Mouse (Mus musculus): ENCODE data around the gene Ptpn23. TPM values are rescaled to one million over a fixed set of nuclear protein-coding genes. Genes with fewer than 3 reads are reported as not detected.

The Ptpn23 gene
- polyA plus RNA-seq (2015; fragmentation: Nextera tagmentation; extraction: Ambion mirVana): 15.8 and 20.7 TPM in 2 replicates

DNA sequence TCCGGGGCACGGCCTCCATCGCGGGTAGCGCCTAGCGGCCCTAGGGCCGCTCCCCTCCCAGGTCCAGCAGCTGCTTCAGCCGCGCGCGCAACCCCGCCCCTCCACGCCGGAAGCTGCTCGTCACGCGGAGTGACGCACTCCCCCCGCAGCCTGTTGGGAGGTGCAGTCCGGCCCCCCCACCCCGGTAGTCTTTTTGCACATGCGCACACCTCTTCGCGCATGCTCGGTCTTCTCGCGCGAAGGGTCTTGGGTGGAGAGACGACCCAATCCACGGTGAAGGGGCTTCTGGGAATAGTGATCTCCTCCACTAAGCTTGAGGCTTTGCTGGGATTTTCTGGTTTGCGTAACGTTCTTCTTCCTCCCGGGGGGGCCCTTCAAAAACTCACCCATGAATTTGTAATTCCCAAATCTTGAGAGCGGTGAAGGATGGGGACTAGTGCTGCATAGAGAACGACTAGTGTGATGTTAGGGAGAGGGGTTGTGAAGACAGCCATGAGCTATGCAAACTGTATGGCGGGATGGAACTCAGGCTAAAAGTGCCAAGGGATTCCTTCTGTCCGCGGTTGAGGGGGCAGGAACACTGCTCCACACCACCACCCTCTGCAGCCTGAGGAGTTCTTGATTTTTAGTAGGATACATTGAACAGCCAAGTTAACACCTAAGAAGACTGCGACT lies at the start of gene Ptpn23:
Gene Ptpn23 (minus strand): TSS at position 115 of the 675 bp plus-strand sequence.
- WGBS: under 1% methylated on average over 39 of the region's 39 CpGs
- Histone ChIP-seq H3K4me2 (replicated peaks; ENCODE audit: low read depth, low read length) (peak within 1 kb of the TSS; percentile 79), H3K36me3 (ENCODE audit: insufficient read depth, low read length) (peaks cover 6% of the 10 kb centered on the region; the same call in 1 of the 2 replicates)

GRCm38 (mm10) chr9:110452523-110452922 lies 44.5 kb upstream of the Ptpn23 start:
- H3K27me3 ChIP-seq (ENCODE audit: insufficient read depth, low read length): no peaks in the 10 kb centered on the region
- no peaks in the 10 kb centered on the region for H3K9me3 ChIP-seq (ENCODE audit: low read length)
- no peak overlapping the region for H3K4me3 ChIP-seq (ENCODE audit: low read length)
- no peak overlapping the region for H3K27ac ChIP-seq (ENCODE audit: low read length)
- WGBS: 74% methylated on average over 3 of the region's 3 CpGs
- no peaks in the 10 kb centered on the region for H3K4me1 ChIP-seq (ENCODE audit: insufficient read depth, low read length)
- no peak overlapping the region for H3K9ac ChIP-seq (replicated peaks; ENCODE audit: low read length)
- no peak overlapping the region for H3K4me2 ChIP-seq (replicated peaks; ENCODE audit: low read depth, low read length)
- no peaks in the 10 kb centered on the region for H3K36me3 ChIP-seq (ENCODE audit: insufficient read depth, low read length)
- ATAC-seq (ENCODE audit: low FRiP score, low TSS enrichment): no peak

More for the DNA sequence above, at the start of gene Ptpn23:
- Histone ChIP-seq H3K27ac (ENCODE audit: low read length) (peak within 1 kb of the TSS; percentile 74), H3K27me3 (ENCODE audit: insufficient read depth, low read length) (no peaks in the 10 kb centered on the region), H3K4me3 (ENCODE audit: low read length) (peak within 1 kb of the TSS; percentile 68), H3K9me3 (ENCODE audit: low read length) (no peaks in the 10 kb centered on the region), H3K9ac (replicated peaks; ENCODE audit: low read length) (peak within 1 kb of the TSS; percentile 82), H3K4me1 (ENCODE audit: insufficient read depth, low read length) (peaks cover 16% of the 10 kb centered on the region; the same call in 1 of the 2 replicates)
- ATAC-seq (ENCODE audit: low FRiP score, low TSS enrichment): peak; percentile 95

DNA sequence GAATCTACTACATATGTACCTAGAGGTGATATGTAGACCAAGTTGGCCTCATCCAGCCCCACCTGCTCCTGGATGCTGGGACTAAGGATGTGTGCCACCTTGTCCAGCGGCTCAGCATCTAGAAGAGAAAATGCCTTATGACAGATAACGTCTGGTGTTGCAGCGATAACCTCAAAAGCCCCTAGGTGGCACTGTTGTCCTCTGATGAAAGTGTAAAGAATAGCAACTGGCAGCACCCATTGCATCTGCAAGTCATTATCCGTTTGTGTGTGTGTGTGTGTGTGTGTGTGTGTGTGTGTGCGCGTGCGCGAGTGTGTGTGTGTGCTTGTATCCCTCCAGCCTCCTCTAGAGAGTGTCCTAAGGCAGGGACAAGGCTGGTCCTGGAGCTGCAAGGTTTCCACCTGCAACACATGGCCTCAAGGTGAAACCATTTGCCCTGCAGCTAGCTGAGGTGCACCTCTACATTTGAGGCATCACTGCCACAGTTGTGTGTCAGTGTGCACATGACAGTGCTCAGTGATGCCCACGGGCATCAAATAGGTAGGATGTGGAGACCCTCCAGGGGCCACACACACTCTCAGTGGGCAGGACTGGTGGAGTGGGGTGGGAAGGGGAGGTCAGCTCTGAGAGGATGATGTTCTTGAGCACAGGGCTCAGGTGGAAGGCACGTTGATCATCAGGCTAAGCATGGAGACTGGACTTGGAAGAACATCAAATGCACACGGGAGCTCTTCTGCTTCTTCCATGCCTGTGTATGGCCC lies 41.0 kb upstream of the Ptpn23 start:
- Histone ChIP-seq H3K27me3 (ENCODE audit: insufficient read depth, low read length) (no peaks in the 10 kb centered on the region), H3K27ac (ENCODE audit: low read length) (no peak overlapping the region), H3K4me3 (ENCODE audit: low read length) (no peak overlapping the region), H3K36me3 (ENCODE audit: insufficient read depth, low read length) (no peaks in the 10 kb centered on the region), H3K4me1 (ENCODE audit: insufficient read depth, low read length) (no peaks in the 10 kb centered on the region), H3K9ac (replicated peaks; ENCODE audit: low read length) (no peak overlapping the region), H3K9me3 (ENCODE audit: low read length) (no peaks in the 10 kb centered on the region), H3K4me2 (replicated peaks; ENCODE audit: low read depth, low read length) (no peak overlapping the region)
- 27% methylated on average over 11 of the region's 11 CpGs for WGBS
- ATAC-seq (ENCODE audit: low FRiP score, low TSS enrichment): peak; percentile 81

DNA sequence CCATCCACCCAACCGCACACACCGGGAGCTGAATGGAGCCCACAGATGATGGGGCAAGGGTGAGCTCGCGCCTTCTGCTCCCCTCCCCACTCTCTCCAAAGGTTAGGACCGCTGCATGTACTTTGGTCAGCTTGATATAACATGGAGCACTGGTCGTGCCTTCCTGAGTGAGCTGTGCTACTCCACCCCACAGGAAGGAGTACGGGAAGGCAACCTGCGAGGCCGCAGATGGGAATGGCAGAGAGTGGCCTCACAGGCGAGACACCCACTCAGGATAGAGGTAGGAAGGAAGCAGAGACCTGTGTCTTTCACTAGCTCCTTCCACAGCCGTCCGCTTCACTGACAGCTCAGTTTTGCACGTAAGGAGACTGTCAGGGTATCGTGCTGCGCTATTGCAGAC lies 40.3 kb upstream of the Ptpn23 start:
- ATAC-seq (ENCODE audit: low FRiP score, low TSS enrichment): peak; percentile 42; the same call in 1 of the 2 replicates
- no peaks in the 10 kb centered on the region for H3K4me1 ChIP-seq (ENCODE audit: insufficient read depth, low read length)
- H3K9ac ChIP-seq (replicated peaks; ENCODE audit: low read length): no peak overlapping the region
- no peak overlapping the region for H3K4me3 ChIP-seq (ENCODE audit: low read length)
- H3K27ac ChIP-seq (ENCODE audit: low read length): no peak overlapping the region
- H3K27me3 ChIP-seq (ENCODE audit: insufficient read depth, low read length): no peaks in the 10 kb centered on the region
- H3K36me3 ChIP-seq (ENCODE audit: insufficient read depth, low read length): no peaks in the 10 kb centered on the region
- WGBS: 83% methylated on average over 15 of the region's 15 CpGs
- H3K4me2 ChIP-seq (replicated peaks; ENCODE audit: low read depth, low read length): no peak overlapping the region
- H3K9me3 ChIP-seq (ENCODE audit: low read length): no peaks in the 10 kb centered on the region

GRCm38 (mm10) chr9:110440559-110440958 lies 32.5 kb upstream of the Ptpn23 start:
- no peaks in the 10 kb centered on the region for H3K9me3 ChIP-seq (ENCODE audit: low read length)
- H3K4me1 ChIP-seq (ENCODE audit: insufficient read depth, low read length): no peaks in the 10 kb centered on the region
- no peak overlapping the region for H3K4me2 ChIP-seq (replicated peaks; ENCODE audit: low read depth, low read length)
- H3K36me3 ChIP-seq (ENCODE audit: insufficient read depth, low read length): peaks cover 9% of the 10 kb centered on the region; the same call in 1 of the 2 replicates
- no peak for ATAC-seq (ENCODE audit: low FRiP score, low TSS enrichment)
- H3K27ac ChIP-seq (ENCODE audit: low read length): no peak overlapping the region
- no peak overlapping the region for H3K4me3 ChIP-seq (ENCODE audit: low read length)
- 87% methylated on average over 6 of the region's 6 CpGs for WGBS
- no peaks in the 10 kb centered on the region for H3K27me3 ChIP-seq (ENCODE audit: insufficient read depth, low read length)
- H3K9ac ChIP-seq (replicated peaks; ENCODE audit: low read length): no peak overlapping the region

GRCm38 (mm10) chr9:110440049-110440448 lies 32.0 kb upstream of the Ptpn23 start:
- H3K9ac ChIP-seq (replicated peaks; ENCODE audit: low read length): no peak overlapping the region
- ATAC-seq (ENCODE audit: low FRiP score, low TSS enrichment): no peak
- H3K27ac ChIP-seq (ENCODE audit: low read length): no peak overlapping the region
- H3K36me3 ChIP-seq (ENCODE audit: insufficient read depth, low read length): peaks cover 12% of the 10 kb centered on the region; the same call in 1 of the 2 replicates
- H3K4me1 ChIP-seq (ENCODE audit: insufficient read depth, low read length): no peaks in the 10 kb centered on the region
- WGBS: 62% methylated on average over 5 of the region's 5 CpGs
- no peaks in the 10 kb centered on the region for H3K9me3 ChIP-seq (ENCODE audit: low read length)
- no peak overlapping the region for H3K4me2 ChIP-seq (replicated peaks; ENCODE audit: low read depth, low read length)
- no peak overlapping the region for H3K4me3 ChIP-seq (ENCODE audit: low read length)
- H3K27me3 ChIP-seq (ENCODE audit: insufficient read depth, low read length): no peaks in the 10 kb centered on the region

GRCm38 (mm10) chr9:110436041-110436440 lies 28.0 kb upstream of the Ptpn23 start:
- Histone ChIP-seq H3K4me1 (ENCODE audit: insufficient read depth, low read length) (no peaks in the 10 kb centered on the region), H3K27ac (ENCODE audit: low read length) (no peak overlapping the region), H3K4me2 (replicated peaks; ENCODE audit: low read depth, low read length) (no peak overlapping the region), H3K9me3 (ENCODE audit: low read length) (no peaks in the 10 kb centered on the region), H3K4me3 (ENCODE audit: low read length) (no peak overlapping the region), H3K36me3 (ENCODE audit: insufficient read depth, low read length) (peaks cover 9% of the 10 kb centered on the region; the same call in 1 of the 2 replicates), H3K9ac (replicated peaks; ENCODE audit: low read length) (no peak overlapping the region), H3K27me3 (ENCODE audit: insufficient read depth, low read length) (no peaks in the 10 kb centered on the region)
- 92% methylated on average over 11 of the region's 11 CpGs for WGBS
- ATAC-seq (ENCODE audit: low FRiP score, low TSS enrichment): no peak

DNA sequence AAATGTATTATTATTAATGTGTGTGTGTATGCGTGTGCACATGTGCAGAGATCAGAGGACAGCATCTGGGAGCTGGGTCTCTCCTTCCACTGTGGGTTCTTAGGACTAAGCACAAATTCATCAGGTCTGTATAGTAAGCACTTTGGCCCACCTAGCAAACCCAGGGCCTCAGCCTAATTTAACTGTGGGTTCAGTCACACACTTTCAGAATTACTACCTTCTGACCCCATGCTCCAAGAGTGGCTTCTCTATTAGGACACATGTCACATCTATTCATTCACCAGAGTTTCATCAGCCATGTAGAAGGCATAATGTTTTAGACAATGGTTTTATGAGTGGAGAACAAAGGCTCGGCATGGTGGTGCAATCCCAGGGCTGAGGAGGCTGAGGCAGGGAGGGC lies 25.0 kb upstream of the Ptpn23 start:
- Histone ChIP-seq H3K4me3 (ENCODE audit: low read length) (no peak overlapping the region), H3K9ac (replicated peaks; ENCODE audit: low read length) (no peak overlapping the region), H3K4me1 (ENCODE audit: insufficient read depth, low read length) (no peaks in the 10 kb centered on the region), H3K9me3 (ENCODE audit: low read length) (no peaks in the 10 kb centered on the region), H3K27ac (ENCODE audit: low read length) (no peak overlapping the region), H3K4me2 (replicated peaks; ENCODE audit: low read depth, low read length) (no peak overlapping the region), H3K27me3 (ENCODE audit: insufficient read depth, low read length) (no peaks in the 10 kb centered on the region), H3K36me3 (ENCODE audit: insufficient read depth, low read length) (peaks cover 21% of the 10 kb centered on the region)
- WGBS: 93% methylated on average over 2 of the region's 2 CpGs
- no peak for ATAC-seq (ENCODE audit: low FRiP score, low TSS enrichment)

DNA sequence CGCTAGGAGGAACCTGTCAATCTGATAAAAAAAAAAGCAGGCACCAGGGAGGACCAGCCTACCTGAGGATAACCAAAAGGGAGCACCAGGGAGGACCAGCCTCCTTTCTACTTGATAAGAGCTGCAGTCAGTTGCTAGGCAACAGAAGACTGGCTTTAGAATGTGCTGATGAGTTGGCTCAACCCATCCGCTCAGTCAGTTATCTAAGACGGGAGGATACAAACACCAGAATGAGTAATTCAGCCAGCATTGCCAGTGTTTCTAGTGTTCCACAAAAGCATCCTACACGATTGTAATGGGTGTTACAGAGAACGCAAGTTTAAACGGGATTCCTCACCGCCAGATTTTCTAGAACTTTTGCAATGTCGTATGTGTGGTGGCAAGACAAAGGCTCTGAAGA lies 23.2 kb upstream of the Ptpn23 start:
- no peaks in the 10 kb centered on the region for H3K4me1 ChIP-seq (ENCODE audit: insufficient read depth, low read length)
- no peak overlapping the region for H3K9ac ChIP-seq (replicated peaks; ENCODE audit: low read length)
- H3K27ac ChIP-seq (ENCODE audit: low read length): no peak overlapping the region
- WGBS: 90% methylated on average over 8 of the region's 8 CpGs
- no peak overlapping the region for H3K4me3 ChIP-seq (ENCODE audit: low read length)
- peaks cover 23% of the 10 kb centered on the region for H3K36me3 ChIP-seq (ENCODE audit: insufficient read depth, low read length)
- ATAC-seq (ENCODE audit: low FRiP score, low TSS enrichment): no peak
- H3K9me3 ChIP-seq (ENCODE audit: low read length): no peaks in the 10 kb centered on the region
- no peaks in the 10 kb centered on the region for H3K27me3 ChIP-seq (ENCODE audit: insufficient read depth, low read length)
- H3K4me2 ChIP-seq (replicated peaks; ENCODE audit: low read depth, low read length): no peak overlapping the region
